Mouse (Mus musculus) olfactory bulb, adult 2 months (tissue): ENCODE results near the gene Rin2. TPM values are rescaled to one million over a fixed set of nuclear protein-coding genes. Genes with fewer than 3 reads are reported as not detected.

Source experiments
- H3K27ac ChIP-seq: fragments of 200-500 bp; 2 replicates; pipeline ENCODE4 v1.5.1; 2012; ENCODE audit warnings: low read depth, low read length; ENCODE audit not compliant: insufficient read depth
- H3K4me1 ChIP-seq: fragments of 200-500 bp; 2 replicates; pipeline ENCODE4 v1.6.1; 2012; ENCODE audit warnings: low read length; ENCODE audit not compliant: control insufficient read depth, insufficient read depth
- H3K4me3 ChIP-seq: fragments of 200-500 bp; 2 replicates; pipeline ENCODE4 v1.5.1; 2012; ENCODE audit warnings: mild to moderate bottlenecking, low read depth, low read length, moderate library complexity; ENCODE audit not compliant: insufficient read depth
- CTCF ChIP-seq: fragments of 200-500 bp; IDR thresholded peaks from 2 replicates; pipeline ENCODE4 v1.5.1; 2012; ENCODE audit warnings: low read depth, mild to moderate bottlenecking, low read length, moderate library complexity; ENCODE audit not compliant: insufficient read depth
- POLR2A ChIP-seq: fragments of 200-500 bp; IDR thresholded peaks from 2 replicates; pipeline ENCODE4 v1.6.1; 2012; ENCODE audit warnings: mild to moderate bottlenecking, low read depth, low read length, moderate library complexity; ENCODE audit not compliant: insufficient read depth
- WGBS: fragments of 180-500 bp; shearing (Covaris S2); methylation state at CpG from one replicate; pipeline ENCODE4 v1.1.7; 2018; 5-methylcytosine and 5-hydroxymethylcytosine counted together
- polyA plus RNA-seq: library from polyadenylated mRNA; stranded (reverse); fragments of >200 nt; gene quantifications from 2 replicates; pipeline ENCODE4 v1.2.4, GENCODE M21; 2012; ENCODE audit warnings: low replicate concordance; ENCODE audit not compliant: missing spikeins, insufficient read depth, insufficient read length

The Rin2 gene
- polyA plus RNA-seq, 1 experiment, result not detected

DNA sequence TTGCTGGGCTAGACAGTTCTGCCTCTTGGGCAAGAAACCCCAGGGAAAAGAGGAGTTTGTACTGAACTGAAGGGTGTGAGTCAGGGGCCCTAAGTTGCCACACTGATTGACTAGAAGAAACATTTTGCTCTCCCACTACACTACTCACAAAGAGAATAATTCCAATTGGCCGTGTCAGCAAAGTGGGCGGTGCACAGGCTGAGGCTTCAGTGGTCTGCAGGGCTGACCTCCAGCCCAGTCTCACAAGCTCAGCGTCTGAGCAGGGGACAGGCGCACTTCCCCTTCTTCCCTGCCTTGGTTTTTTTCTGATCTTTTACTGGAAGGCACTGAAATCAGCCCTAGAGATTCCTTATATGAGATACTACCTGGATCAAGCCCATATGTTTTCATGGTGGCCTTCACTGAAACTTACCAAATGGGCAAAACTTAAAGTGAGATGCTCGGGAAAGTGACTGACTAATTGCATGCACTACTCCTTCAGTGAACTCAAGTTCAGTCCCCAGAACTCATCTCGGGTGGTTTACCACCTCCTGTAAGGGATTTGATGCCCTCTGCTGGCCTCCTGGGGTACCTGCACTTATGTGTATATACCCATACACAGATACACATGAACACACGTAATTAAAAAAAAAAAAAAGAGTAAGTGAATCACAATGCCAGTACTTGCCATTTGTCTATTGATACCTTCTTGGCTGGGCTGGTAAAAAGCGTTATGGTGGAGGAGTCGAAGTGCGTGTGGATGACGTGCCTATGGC lies 191.9 kb downstream of the Rin2 start:
- H3K27ac ChIP-seq, result no peak overlapping the region

DNA sequence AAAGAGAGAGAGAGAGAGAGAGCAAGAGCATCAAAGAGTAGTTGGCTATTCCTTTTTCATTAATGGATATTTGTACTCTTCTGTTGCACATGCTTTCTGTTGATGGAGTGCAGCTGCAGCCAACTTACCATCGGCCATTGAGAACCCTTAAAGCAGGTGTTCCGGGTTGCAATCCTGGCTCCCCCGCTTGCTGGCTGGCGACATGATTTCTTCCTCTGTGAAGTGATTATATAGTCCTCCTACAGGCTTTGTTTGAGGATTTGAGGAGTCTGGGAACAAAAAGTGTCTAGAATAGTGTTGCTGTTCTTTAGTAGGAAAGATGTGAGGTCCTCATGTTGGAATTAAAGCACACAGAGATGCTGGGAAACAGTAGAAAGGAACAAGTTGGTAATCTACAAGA lies 196.3 kb downstream of the Rin2 start:
- TF ChIP-seq POLR2A (no peak), CTCF (no peak)
- H3K4me3 ChIP-seq, result no peak overlapping the region
- H3K27ac ChIP-seq, result no peak overlapping the region
- H3K4me1 ChIP-seq, result no peaks in the 10 kb centered on the region
- 46% methylated on average over 4 of the region's 4 CpGs for WGBS

More for the DNA sequence above, 191.9 kb downstream of the Rin2 start:
- peaks cover 8% of the 10 kb centered on the region; the same call in 1 of the 2 replicates for H3K4me1 ChIP-seq
- WGBS, result 94% methylated on average over 11 of the region's 11 CpGs
- no peak overlapping the region for H3K4me3 ChIP-seq
- TF ChIP-seq CTCF (no peak), POLR2A (no peak)

DNA sequence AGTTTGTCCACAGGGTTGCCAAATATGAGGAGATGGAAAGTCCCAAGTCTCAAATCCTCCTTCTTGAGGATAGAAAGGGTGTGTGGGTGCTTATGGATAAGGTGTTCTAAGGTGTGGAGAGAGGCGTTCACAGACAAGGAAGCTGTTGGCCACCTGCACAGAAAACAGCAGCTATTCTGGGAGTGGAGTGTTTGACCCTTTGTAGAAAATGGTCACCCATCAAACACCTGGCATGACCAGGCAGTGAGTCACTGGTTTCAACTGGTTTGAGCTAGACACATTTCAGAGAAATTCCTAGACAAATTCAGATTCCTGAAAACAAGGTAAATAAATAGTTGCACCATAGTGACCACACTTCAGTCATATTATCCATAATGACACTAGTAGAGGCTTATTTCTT lies 197.1 kb downstream of the Rin2 start:
- 96% methylated on average over 1 of the region's 1 CpGs for WGBS
- H3K4me3 ChIP-seq, result no peak overlapping the region
- H3K4me1 ChIP-seq, result no peaks in the 10 kb centered on the region
- TF ChIP-seq CTCF, result no peak
- TF ChIP-seq POLR2A, result no peak
- no peak overlapping the region for H3K27ac ChIP-seq

DNA sequence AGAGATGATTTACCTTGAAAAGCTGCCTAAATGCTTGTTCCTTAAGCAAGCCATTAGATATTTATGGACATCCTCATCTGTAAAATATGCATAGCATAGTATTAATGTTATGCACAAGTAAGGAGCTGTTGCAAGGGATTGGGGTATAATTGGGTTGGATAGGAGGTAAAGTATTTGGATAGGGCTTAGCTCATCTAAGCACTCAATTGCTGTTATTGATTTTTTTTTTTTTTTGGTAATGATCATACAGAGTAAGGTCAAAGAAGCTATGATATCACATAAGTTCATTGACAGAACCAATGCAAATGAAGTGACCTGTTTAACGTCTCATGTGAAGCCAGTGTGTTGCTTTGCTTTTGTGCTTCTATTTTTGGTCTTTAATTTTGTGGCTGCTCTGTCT lies 198.9 kb downstream of the Rin2 start:
- Histone ChIP-seq H3K4me1 (no peaks in the 10 kb centered on the region), H3K4me3 (no peak overlapping the region), H3K27ac (no peak overlapping the region)
- TF ChIP-seq POLR2A (no peak), CTCF (no peak)
- 25% methylated on average over 1 of the region's 1 CpGs for WGBS

DNA sequence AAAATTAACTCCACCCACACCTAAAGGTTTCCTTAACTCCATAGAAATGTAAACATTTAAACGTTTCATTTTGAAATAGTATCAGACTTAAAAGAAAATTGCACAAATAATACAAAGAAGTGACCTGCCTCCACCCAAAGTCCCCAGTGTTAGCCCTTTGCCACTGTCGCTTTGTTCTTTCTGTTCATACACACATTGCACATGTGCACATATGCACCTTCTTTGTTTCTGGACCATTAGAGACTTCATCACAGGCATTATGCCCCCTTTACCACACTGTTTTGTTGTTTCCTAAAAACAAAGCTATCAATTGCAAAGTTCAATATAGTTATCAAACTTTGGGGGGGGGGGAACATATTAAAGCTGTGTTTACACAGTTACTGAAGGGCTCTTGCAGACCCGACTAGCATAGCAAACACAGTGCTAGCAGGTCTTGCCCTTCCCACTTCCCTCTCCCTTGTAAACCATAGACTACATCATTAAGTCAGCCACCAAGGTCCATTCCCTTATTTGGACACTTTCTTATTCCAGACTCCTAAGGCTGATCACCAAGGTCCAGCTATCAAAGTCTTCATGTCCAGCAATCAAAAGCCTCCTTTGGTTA lies 200.0 kb downstream of the Rin2 start:
- no peak for TF ChIP-seq POLR2A
- TF ChIP-seq CTCF, result no peak
- 62% methylated on average over 3 of the region's 3 CpGs for WGBS
- H3K27ac ChIP-seq, result no peak overlapping the region
- H3K4me3 ChIP-seq, result no peak overlapping the region
- no peaks in the 10 kb centered on the region for H3K4me1 ChIP-seq

DNA sequence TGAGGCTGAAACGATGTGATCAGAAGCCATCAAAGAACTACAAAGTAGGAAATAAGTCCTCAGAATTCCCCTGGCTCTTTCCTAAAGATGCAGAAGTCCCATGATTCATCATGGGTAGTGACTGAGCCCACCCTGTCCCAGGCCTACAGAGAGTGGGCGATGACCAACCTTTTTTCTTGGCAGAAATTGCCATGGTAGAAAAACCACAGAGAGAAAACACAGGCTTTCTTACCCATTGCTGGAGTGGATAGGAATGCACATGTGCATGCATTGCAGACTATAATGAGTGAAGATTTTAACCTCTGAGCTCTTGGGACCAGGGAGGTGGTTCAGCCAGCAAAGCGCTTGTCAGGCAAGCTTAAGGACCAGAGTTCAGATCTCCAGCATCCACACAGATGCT lies 202.2 kb downstream of the Rin2 start:
- 86% methylated on average over 3 of the region's 3 CpGs for WGBS
- Histone ChIP-seq H3K27ac (no peak overlapping the region), H3K4me3 (no peak overlapping the region), H3K4me1 (peaks cover 3% of the 10 kb centered on the region; the same call in 1 of the 2 replicates)
- no peak for TF ChIP-seq CTCF
- TF ChIP-seq POLR2A, result no peak

DNA sequence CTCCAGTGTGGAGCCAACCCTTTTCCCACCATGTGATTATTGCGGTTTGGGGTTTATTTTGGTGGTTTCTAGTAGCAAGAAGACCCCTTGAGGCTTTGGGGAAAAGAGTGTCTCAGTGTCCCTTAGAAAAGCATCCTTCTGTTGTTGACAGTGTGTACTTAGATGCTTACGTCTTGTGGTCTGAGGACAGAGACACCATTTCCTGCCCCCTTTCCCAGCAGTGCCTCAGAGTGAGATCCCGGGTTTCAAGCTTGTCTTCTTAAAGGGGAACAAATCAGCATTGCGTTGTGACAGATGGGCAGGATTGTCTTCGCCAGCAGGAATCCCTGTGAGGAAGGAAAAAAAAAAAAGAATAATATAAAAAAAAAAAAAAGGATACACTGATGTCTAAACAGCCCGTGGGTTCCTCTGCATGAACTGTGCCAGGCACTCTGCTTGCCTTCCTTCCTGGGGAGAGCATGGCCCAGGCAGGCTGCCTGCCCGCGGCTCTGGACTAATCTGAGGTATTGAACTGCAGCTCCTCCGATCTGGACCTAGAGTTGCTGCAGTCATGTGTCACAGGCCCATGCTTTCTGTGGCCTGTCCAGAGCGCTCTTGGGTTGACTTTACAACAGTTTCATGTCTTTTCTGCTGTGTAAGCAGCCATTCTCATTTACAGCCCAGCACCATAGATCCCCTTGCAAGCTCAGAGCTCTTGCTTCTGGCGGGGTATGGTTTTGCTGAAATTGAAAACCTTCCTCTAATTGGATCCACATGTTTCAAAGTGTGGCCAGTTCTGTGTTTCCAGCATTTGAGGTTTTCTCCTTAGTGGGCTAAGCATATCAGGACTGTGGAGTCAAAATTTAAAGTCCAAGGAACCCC lies 206.1 kb downstream of the Rin2 start:
- 75% methylated on average over 11 of the region's 11 CpGs for WGBS
- Histone ChIP-seq H3K27ac (no peak overlapping the region), H3K4me1 (peaks cover 14% of the 10 kb centered on the region; the same call in 1 of the 2 replicates)

DNA sequence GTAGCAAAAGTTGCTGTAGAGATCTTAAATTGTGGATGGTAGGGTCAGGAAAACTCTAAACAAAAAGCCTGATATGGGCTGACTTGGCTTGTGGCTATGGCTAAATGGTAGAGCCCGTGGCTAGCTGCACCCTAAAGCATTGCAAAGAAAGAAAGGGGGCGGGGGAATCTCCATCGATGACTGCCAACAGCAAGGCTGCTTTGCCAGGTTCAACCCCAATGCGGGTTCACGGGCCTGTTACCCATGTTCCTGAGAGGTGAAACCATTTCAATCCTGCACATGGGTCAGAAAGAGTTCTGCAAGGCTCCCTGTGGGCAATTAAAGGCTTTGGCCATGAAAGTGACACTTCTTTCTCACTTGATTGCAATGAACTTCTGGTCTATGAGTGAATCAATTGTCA lies 206.9 kb downstream of the Rin2 start:
- TF ChIP-seq CTCF, result no peak
- no peak for TF ChIP-seq POLR2A
- H3K27ac ChIP-seq, result no peak overlapping the region
- H3K4me3 ChIP-seq, result no peak overlapping the region
- WGBS, result 53% methylated on average over 5 of the region's 5 CpGs
- peaks cover 14% of the 10 kb centered on the region; the same call in 1 of the 2 replicates for H3K4me1 ChIP-seq

More for the DNA sequence above, 206.1 kb downstream of the Rin2 start:
- no peak overlapping the region for H3K4me3 ChIP-seq
- TF ChIP-seq CTCF (no peak), POLR2A (no peak)

DNA sequence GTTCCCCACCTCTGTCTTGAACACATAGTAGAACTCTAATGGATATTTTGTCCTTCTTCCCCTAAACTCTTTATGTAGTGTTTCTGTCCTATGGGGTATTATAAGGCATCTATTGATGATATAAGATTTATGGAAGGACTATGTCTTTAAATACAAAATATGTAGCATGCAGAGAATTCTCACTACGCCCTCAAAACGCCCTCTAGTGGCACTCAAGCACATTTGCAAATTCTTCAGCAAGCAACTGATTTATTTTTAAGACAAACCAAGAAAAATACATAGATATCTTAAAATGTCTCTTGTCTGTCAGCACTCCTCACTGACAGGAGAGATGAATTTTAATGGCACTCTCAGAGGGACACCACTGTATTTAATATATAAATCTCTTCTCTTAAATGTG lies 207.4 kb downstream of the Rin2 start:
- Histone ChIP-seq H3K4me3 (no peak overlapping the region), H3K4me1 (peaks cover 14% of the 10 kb centered on the region; the same call in 1 of the 2 replicates), H3K27ac (no peak overlapping the region)
- 9% methylated on average over 2 of the region's 2 CpGs for WGBS
- no peak for TF ChIP-seq CTCF
